In genomic region chr10:40524991-40525390, GRCm38 (mm10) we compare ENCODE assay signal across 10 mouse cellular contexts. TPM values are rescaled to one million over a fixed set of nuclear protein-coding genes. Genes with fewer than 3 reads are reported as not detected.
DNase-seq lines count a peak whose midpoint lies in the region; ATAC-seq and TF ChIP-seq lines count a peak whose summit lies in the region.
"Had no signal": no experiment of that assay in that cellular context is flagged by ENCODE, and none has a peak within 500 bp of the region (broad histone marks: within the 10 kb centered on the region; RNA-seq: fewer than 3 reads in every experiment).

No protein-coding gene starts in this region.

- TF ChIP-seq EP300 in MEL (IDR thresholded peaks at IDR 0.05; ENCODE audit: low read depth in 1 of 2, low read length in 2 of 2) = peak; percentile 2 to 4; a peak in 2 of 4 replicates

- TF ChIP-seq RAD21 in MEL (IDR thresholded peaks at IDR 0.05; ENCODE audit: low read depth, low read length) = peak; percentile 100

- H3K36me3 ChIP-seq in intestine, postnatal 0 days (ENCODE audit: control insufficient read depth, insufficient read depth) = no peaks in the 10 kb centered on the region
- no peaks in the 10 kb centered on the region for H3K36me3 ChIP-seq in intestine, embryonic 16.5 days (ENCODE audit: control insufficient read depth, insufficient read depth, low read length)
- peaks cover 0 to 10% of the 10 kb centered on the region in 2 experiments; a peak in 2 of 4 replicates for H3K36me3 ChIP-seq in MEL (ENCODE audit: control insufficient read depth in 1 of 2, insufficient read depth in 2 of 2, low read length in 2 of 2)

- ATAC-seq in intestine, postnatal 0 days = no peak
- no peak for ATAC-seq in intestine, embryonic 16.5 days
- no peak for ATAC-seq in frontal cortex, adult (ENCODE audit: low TSS enrichment)

- DNase-seq in B cell, adult 2 months = peak; percentile 76 to 82
- peak; percentile 87 for DNase-seq in MEL (ENCODE audit: low read depth, low spot score)
- peak; percentile 78 to 81 for DNase-seq in layer of hippocampus, adult 2 months (ENCODE audit: low spot score in 2 of 2)
- DNase-seq in retina, embryonic 14.5 days (ENCODE audit: low spot score) = peak; percentile 86

- H3K79me2 ChIP-seq in MEL (ENCODE audit: control insufficient read depth, insufficient read depth, low read length, poor library complexity) = no peaks in the 10 kb centered on the region

- no peak overlapping the region for H3K4me3 ChIP-seq in intestine, postnatal 0 days (ENCODE audit: low read depth, low read length)
- no peak overlapping the region for H3K4me3 ChIP-seq in intestine, embryonic 16.5 days (ENCODE audit: low read length)
- H3K4me3 ChIP-seq in MEL (ENCODE audit: control insufficient read depth in 1 of 2, insufficient read depth in 1 of 2, low read depth in 2 of 2, low read length in 2 of 2) = peak overlapping the region in 1 of 2 experiments; percentile 57; a peak in 1 of 4 replicates
- no peak overlapping the region for H3K4me3 ChIP-seq in cortical plate, adult 2 months (ENCODE audit: insufficient read depth, low read length)
- no peak overlapping the region for H3K4me3 ChIP-seq in layer of hippocampus, adult 2 months
- H3K4me3 ChIP-seq: erythroblast, embryonic 14.5 days had no signal

- WGBS in intestine, postnatal 0 days = 28% methylated on average over 10 of the region's 10 CpGs
- 27% methylated on average over 10 of the region's 10 CpGs for WGBS in intestine, embryonic 16.5 days

- TF ChIP-seq POLR2A in MEL (IDR thresholded peaks at IDR 0.05; ENCODE audit: control insufficient read depth in 1 of 2, insufficient read depth in 1 of 2, low read depth in 1 of 2, low read length in 2 of 2, poor library complexity in 1 of 2) = no peak
- no peak for TF ChIP-seq POLR2A in cortical plate, adult 2 months (IDR thresholded peaks at IDR 0.05; ENCODE audit: extremely low read depth, insufficient read depth, low read length)

- no peak overlapping the region for H3K4me2 ChIP-seq in intestine, postnatal 0 days (replicated peaks; ENCODE audit: low read depth)
- no peak overlapping the region for H3K4me2 ChIP-seq in intestine, embryonic 16.5 days (ENCODE audit: low read depth, low read length)

- no peaks in the 10 kb centered on the region for H3K4me1 ChIP-seq in intestine, postnatal 0 days (replicated peaks; ENCODE audit: control insufficient read depth, insufficient read depth, low read length)
- H3K4me1 ChIP-seq in intestine, embryonic 16.5 days (ENCODE audit: control insufficient read depth, insufficient read depth, low read length) = peaks cover 3% of the 10 kb centered on the region; the same call in 1 of the 2 replicates
- H3K4me1 ChIP-seq in MEL (ENCODE audit: control insufficient read depth in 1 of 2, insufficient read depth in 2 of 2, low read length in 2 of 2) = peaks cover 4 to 20% of the 10 kb centered on the region in 2 experiments; a peak in 3 of 4 replicates
- peaks cover 2% of the 10 kb centered on the region; the same call in 1 of the 2 replicates for H3K4me1 ChIP-seq in cortical plate, adult 2 months (ENCODE audit: control insufficient read depth, insufficient read depth, low read length)

- no peaks in the 10 kb centered on the region for H3K9me3 ChIP-seq in intestine, postnatal 0 days (ENCODE audit: control insufficient read depth)
- no peaks in the 10 kb centered on the region for H3K9me3 ChIP-seq in intestine, embryonic 16.5 days (ENCODE audit: control insufficient read depth, low read length)
- H3K9me3 ChIP-seq in MEL (replicated peaks; ENCODE audit: insufficient read depth, low read length) = no peaks in the 10 kb centered on the region

- peak; percentile 82 for TF ChIP-seq CTCF in intestine, postnatal 0 days (IDR thresholded peaks at IDR 0.05; ENCODE audit: low read depth)
- peak; percentile 6 to 91 (median 65); a peak in 4 of 6 replicates for TF ChIP-seq CTCF in MEL (IDR thresholded peaks at IDR 0.05 in 2 of 3, conservative IDR thresholded peaks at IDR 0.05 in 1 of 3; ENCODE audit: control insufficient read depth in 1 of 3, insufficient read depth in 1 of 3, low read depth in 2 of 3, low read length in 3 of 3, poor library complexity in 1 of 3, severe bottlenecking in 1 of 3)
- peak; percentile 35; the same call in 1 of the 2 replicates for TF ChIP-seq CTCF in cortical plate, adult 2 months (IDR thresholded peaks at IDR 0.05; ENCODE audit: extremely low read depth, insufficient read depth, low read length)
- TF ChIP-seq CTCF in layer of hippocampus, adult 2 months (conservative IDR thresholded peaks at IDR 0.05) = peak; percentile 99

- no peaks in the 10 kb centered on the region for H3K27me3 ChIP-seq in intestine, postnatal 0 days (replicated peaks; ENCODE audit: control insufficient read depth, insufficient read depth, low read length)
- H3K27me3 ChIP-seq in intestine, embryonic 16.5 days (replicated peaks; ENCODE audit: control insufficient read depth, insufficient read depth, low read length) = no peaks in the 10 kb centered on the region
- no peaks in the 10 kb centered on the region; a peak in 1 of 4 replicates for H3K27me3 ChIP-seq in MEL (ENCODE audit: control insufficient read depth in 1 of 2, insufficient read depth in 2 of 2, low read length in 2 of 2)

- no peak overlapping the region for H3K9ac ChIP-seq in intestine, postnatal 0 days (ENCODE audit: low read depth, low read length)
- no peak overlapping the region for H3K9ac ChIP-seq in intestine, embryonic 16.5 days (ENCODE audit: low read depth, low read length)
- no peak overlapping the region for H3K9ac ChIP-seq in MEL (ENCODE audit: control insufficient read depth, low read depth, low read length, poor library complexity, severe bottlenecking)

- H3K27ac ChIP-seq in intestine, postnatal 0 days (ENCODE audit: low read depth, low read length) = no peak overlapping the region
- H3K27ac ChIP-seq in intestine, embryonic 16.5 days (ENCODE audit: low read length) = no peak overlapping the region
- no peak overlapping the region for H3K27ac ChIP-seq in MEL (ENCODE audit: control insufficient read depth, low read depth, low read length)
- no peak overlapping the region for H3K27ac ChIP-seq in cortical plate, adult 2 months (ENCODE audit: insufficient read depth, low read length)
- peak overlapping the region; percentile 93 for H3K27ac ChIP-seq in layer of hippocampus, adult 2 months

TF ChIP-seq in MEL, 35 proteins besides CTCF, POLR2A, EP300 and RAD21:
- no peak for TF ChIP-seq TBP (IDR thresholded peaks at IDR 0.05; ENCODE audit: low read depth, low read length)
- no peak for TF ChIP-seq ELF1 (IDR thresholded peaks at IDR 0.05; ENCODE audit: low read depth, low read length)
- TF ChIP-seq E2F4 (IDR thresholded peaks at IDR 0.05; ENCODE audit: borderline replicate concordance, low read depth, low read length) = no peak
- TF ChIP-seq SIN3A (IDR thresholded peaks at IDR 0.05; ENCODE audit: low read length) = peak; percentile 69; the same call in 1 of the 2 replicates
- no peak for TF ChIP-seq RCOR1 (IDR thresholded peaks at IDR 0.05; ENCODE audit: low read depth, low read length)
- TF ChIP-seq SMC3 (IDR thresholded peaks at IDR 0.05; ENCODE audit: low read depth, low read length) = peak; percentile 98
- TF ChIP-seq GATA1 (IDR thresholded peaks at IDR 0.05; ENCODE audit: low read depth, low read length) = peak; percentile 54; the same call in 1 of the 2 replicates
- no peak for TF ChIP-seq MEF2A (IDR thresholded peaks at IDR 0.05; ENCODE audit: extremely low read depth, insufficient replicate concordance, low read depth, low read length, poor library complexity, severe bottlenecking)
- TF ChIP-seq POLR2AphosphoS5 (IDR thresholded peaks at IDR 0.05; ENCODE audit: borderline replicate concordance, low read depth, low read length) = no peak
- TF ChIP-seq MXI1 (IDR thresholded peaks at IDR 0.05; ENCODE audit: low read depth, low read length) = 0 out of 2 replicates have a peak, but pooled peaks have one; percentile 38
- TF ChIP-seq ZC3H11A (IDR thresholded peaks at IDR 0.05; ENCODE audit: low read depth, low read length) = peak; percentile 98
- TF ChIP-seq MYC (IDR thresholded peaks at IDR 0.05; ENCODE audit: low read depth, low read length) = peak; percentile 65; the same call in 1 of the 2 replicates

RNA-seq across cellular contexts. Expression of gene Slc22a16, which starts 45.1 kb away (rescaled TPM):
- polyA plus RNA-seq in intestine, postnatal 0 days (2015; fragmentation: Nextera tagmentation; extraction: Ambion mirVana) = not detected in 2 replicates
- not detected in 2 replicates for polyA plus RNA-seq in intestine, embryonic 16.5 days (2015; fragmentation: Nextera tagmentation; extraction: Ambion mirVana)
- total RNA-seq in MEL (2012; rRNA removed) = not detected in 2 replicates
- polyA plus RNA-seq in MEL (2012; ENCODE audit: insufficient read depth in 1 of 2, insufficient read length in 2 of 2, low read depth in 1 of 2, low replicate concordance in 2 of 2, missing spikeins in 1 of 2) = not detected
- polyA plus RNA-seq in cortical plate, adult 2 months (2012; rRNA removed) = not detected in 2 replicates
- not detected for total RNA-seq in layer of hippocampus, adult 2 months (2021)
- polyA plus RNA-seq: erythroblast, embryonic 14.5 days; lung, embryonic 16.5 days had no signal

Comparison
In these comparisons a context has a peak if more than half of its experiments do, and no peak if none do; other contexts are left out.
1. CTCF ChIP-seq: peak in every context shown above with its lines; median percentile 99 in layer of hippocampus, adult 2 months; 82 in intestine, postnatal 0 days; 65 in MEL; 35 in cortical plate, adult 2 months.